Mouse (Mus musculus): ENCODE data around the gene Otop3.

DNA sequence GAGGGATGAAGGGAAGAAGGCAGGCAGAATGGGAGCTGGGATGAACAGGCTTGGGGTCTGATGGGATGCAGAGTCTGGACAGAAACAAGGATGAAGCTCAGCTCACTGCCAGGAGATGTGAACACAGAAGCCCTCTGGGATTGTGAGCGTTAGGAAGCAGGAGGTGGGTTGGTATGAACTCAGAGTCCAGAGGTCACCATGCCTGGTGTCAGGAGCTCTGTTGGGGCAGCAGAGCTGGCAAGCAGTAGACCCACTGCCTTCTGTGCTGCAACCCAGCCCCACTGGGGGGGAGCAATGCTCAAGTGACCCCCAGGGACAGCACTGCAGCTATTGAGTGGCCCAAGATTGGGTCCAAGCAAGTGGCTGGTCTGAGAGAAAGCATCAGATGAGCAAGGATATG, 3.3 kb downstream of the Otop3 start:
- no peak for TF ChIP-seq CTCF (IDR thresholded peaks at IDR 0.05)
- no peak for TF ChIP-seq EP300 (IDR thresholded peaks at IDR 0.05)

All from lung, postnatal 0 days (tissue).